ENCODE assay signal across 34 mouse cellular contexts in genomic region chr11:94695508-94695907, GRCm38 (mm10). TPM values are rescaled to one million over a fixed set of nuclear protein-coding genes. Genes with fewer than 3 reads are reported as not detected.
A peak's percentile ranks its signal among the peaks of the same experiment; 100 is the strongest.
DNase-seq lines count a peak whose midpoint lies in the region; ATAC-seq and TF ChIP-seq lines count a peak whose summit lies in the region.
"Had no signal": no experiment of that assay in that cellular context is flagged by ENCODE, and none has a peak within 500 bp of the region (broad histone marks: within the 10 kb centered on the region; RNA-seq: fewer than 3 reads in every experiment).

No protein-coding gene starts in this region.

- no peak for ATAC-seq in kidney, postnatal 0 days (replicated peaks; ENCODE audit: low FRiP score, low read depth)
- ATAC-seq: forebrain, embryonic 14.5 days; forebrain, postnatal 0 days; intestine, embryonic 15.5 days had no signal

- no peaks in the 10 kb centered on the region for H3K36me3 ChIP-seq in kidney, postnatal 0 days (ENCODE audit: insufficient read depth, low read length)
- no peaks in the 10 kb centered on the region for H3K36me3 ChIP-seq in small intestine, adult 2 months (ENCODE audit: control insufficient read depth, insufficient read depth, low read length)
- H3K36me3 ChIP-seq: embryonic facial prominence, embryonic 12.5 days; embryonic facial prominence, embryonic 15.5 days; heart, embryonic 10.5 days; hindbrain, embryonic 12.5 days; hindbrain, embryonic 15.5 days; intestine, embryonic 15.5 days had no signal

- H3K4me3 ChIP-seq in kidney, postnatal 0 days (replicated peaks; ENCODE audit: low read depth, low read length), result no peak overlapping the region
- no peak overlapping the region for H3K4me3 ChIP-seq in small intestine, adult 2 months (ENCODE audit: low read depth, low read length)
- H3K4me3 ChIP-seq: embryonic facial prominence, embryonic 12.5 days; embryonic facial prominence, embryonic 15.5 days; gastrocnemius, adult 2 months; heart, embryonic 10.5 days; hindbrain, embryonic 12.5 days; hindbrain, embryonic 15.5 days; intestine, embryonic 15.5 days had no signal

- no peaks in the 10 kb centered on the region for H3K9me3 ChIP-seq in kidney, postnatal 0 days (replicated peaks; ENCODE audit: low read length)
- H3K9me3 ChIP-seq: embryonic facial prominence, embryonic 12.5 days; embryonic facial prominence, embryonic 15.5 days; heart, embryonic 10.5 days; hindbrain, embryonic 12.5 days; hindbrain, embryonic 15.5 days; intestine, embryonic 15.5 days had no signal

- H3K4me2 ChIP-seq in kidney, postnatal 0 days (ENCODE audit: low read length), result no peak overlapping the region
- H3K4me2 ChIP-seq: embryonic facial prominence, embryonic 12.5 days; embryonic facial prominence, embryonic 15.5 days; hindbrain, embryonic 12.5 days; hindbrain, embryonic 15.5 days; intestine, embryonic 15.5 days had no signal

- TF ChIP-seq POLR2A in small intestine, adult 2 months (IDR thresholded peaks at IDR 0.05; ENCODE audit: low read depth, low read length), result no peak

- H3K4me1 ChIP-seq in kidney, postnatal 0 days (replicated peaks; ENCODE audit: insufficient read depth, low read length), result no peaks in the 10 kb centered on the region
- no peaks in the 10 kb centered on the region for H3K4me1 ChIP-seq in small intestine, adult 2 months (ENCODE audit: control insufficient read depth, insufficient read depth, insufficient read length, low read length)
- H3K4me1 ChIP-seq: embryonic facial prominence, embryonic 12.5 days; embryonic facial prominence, embryonic 15.5 days; hindbrain, embryonic 15.5 days; intestine, embryonic 15.5 days had no signal

- no peak for DNase-seq in kidney, postnatal 0 days (ENCODE audit: low spot score)
- DNase-seq in kidney, postnatal 14 days, result no peak
- DNase-seq in thymus, postnatal 25 days, result peak; percentile 21
- DNase-seq in thymus, postnatal 36 days, result no peak
- peak; percentile 24 for DNase-seq in T-cell, adult 2 months (ENCODE audit: low spot score)
- no peak for DNase-seq in heart, adult 8-10 months (ENCODE audit: low spot score)
- no peak for DNase-seq in adrenal gland, postnatal 36 days
- DNase-seq: adrenal gland, postnatal 10 days; cerebellum, adult 11 months; cerebellum, adult 2 months; cerebellum, adult 9-11 months; cerebellum, postnatal 25 days; forebrain, postnatal 0 days; gastrocnemius, adult 2 months; gastrocnemius, postnatal 25 days; heart, adult 18-20 months had no signal

- H3K9ac ChIP-seq in kidney, postnatal 0 days (ENCODE audit: low read depth, low read length), result no peak overlapping the region
- H3K9ac ChIP-seq: embryonic facial prominence, embryonic 12.5 days; embryonic facial prominence, embryonic 15.5 days; forebrain, postnatal 0 days; hindbrain, embryonic 12.5 days; hindbrain, embryonic 15.5 days; intestine, embryonic 15.5 days had no signal

- no peak for TF ChIP-seq CTCF in kidney, postnatal 0 days (IDR thresholded peaks at IDR 0.05; ENCODE audit: low read depth)
- no peak for TF ChIP-seq CTCF in small intestine, adult 2 months (IDR thresholded peaks at IDR 0.05; ENCODE audit: extremely low read depth, insufficient read length, insufficient replicate concordance, low read depth, low read length)

- H3K27me3 ChIP-seq in kidney, postnatal 0 days (ENCODE audit: insufficient read depth, low read length), result no peaks in the 10 kb centered on the region
- H3K27me3 ChIP-seq in small intestine, adult 2 months (ENCODE audit: control insufficient read depth, insufficient read depth, low read length), result no peaks in the 10 kb centered on the region; the same call in 1 of the 2 replicates
- H3K27me3 ChIP-seq: embryonic facial prominence, embryonic 12.5 days; embryonic facial prominence, embryonic 15.5 days; hindbrain, embryonic 12.5 days; hindbrain, embryonic 15.5 days; intestine, embryonic 15.5 days had no signal

- H3K27ac ChIP-seq in kidney, postnatal 0 days, result 0 out of 2 replicates have a peak overlapping the region, but pooled peaks have one; percentile 0
- H3K27ac ChIP-seq in small intestine, adult 2 months (ENCODE audit: insufficient read depth, low read depth, low read length), result peak overlapping the region; percentile 34
- H3K27ac ChIP-seq: embryonic facial prominence, embryonic 12.5 days; embryonic facial prominence, embryonic 15.5 days; gastrocnemius, adult 2 months; heart, embryonic 10.5 days; hindbrain, embryonic 12.5 days; hindbrain, embryonic 15.5 days; intestine, embryonic 15.5 days had no signal

- WGBS in kidney, postnatal 0 days, result 49% methylated on average over 6 of the region's 6 CpGs
- 68% methylated on average over 6 of the region's 6 CpGs for WGBS in small intestine, adult 2 months

RNA-seq across cellular contexts. Expression of gene Gm11541, which starts 8.8 kb away (rescaled TPM):
- 1.3 and 1.4 TPM in 2 replicates for polyA plus RNA-seq in kidney, postnatal 0 days (2015; fragmentation: Nextera tagmentation; extraction: Ambion mirVana)
- polyA plus RNA-seq in small intestine, adult 2 months (2012; rRNA removed), result not detected in 2 replicates
- not detected for total RNA-seq in heart, adult 8-10 months (2022)
- not detected for total RNA-seq in adrenal gland, postnatal 36 days (2021)
- total RNA-seq: adrenal gland, adult 18-20 months; adrenal gland, postnatal 10 days; common myeloid progenitor, adult 5-6 weeks; forebrain, postnatal 0 days; gastrocnemius, adult 2 months; gastrocnemius, postnatal 25 days; heart, adult 18-20 months; heart, postnatal 25 days; hematopoietic stem cell, adult 5-6 weeks had no signal
- polyA plus RNA-seq: C2C12; cerebellum, adult 2 months; forebrain, embryonic 11.5 days; forebrain, embryonic 14.5 days; forebrain, postnatal 0 days; frontal cortex, adult 2 months; gonadal fat pad, adult 2 months; heart, embryonic 10.5 days; heart, embryonic 14.5 days had no signal

RNA-seq across cellular contexts. Expression of gene Xylt2, which starts 18.2 kb away (rescaled TPM):
- polyA plus RNA-seq in kidney, postnatal 0 days (2015; fragmentation: Nextera tagmentation; extraction: Ambion mirVana), result 18.4 and 21.4 TPM in 2 replicates
- 12.2 and 27.0 TPM in 2 replicates for polyA plus RNA-seq in small intestine, adult 2 months (2012; rRNA removed)
- total RNA-seq in heart, adult 8-10 months (2022), result 10 to 100 TPM in 1 of 4 experiments, 1 to 10 TPM in 3; 5.4 to 10.1 (median 7.3) TPM
- 10 to 100 TPM; 10.6 to 14.2 TPM for total RNA-seq in adrenal gland, postnatal 36 days (2021)

RNA-seq across cellular contexts. Expression of gene Eme1, which starts 41.7 kb away (rescaled TPM):
- 7.9 and 8.1 TPM in 2 replicates for polyA plus RNA-seq in kidney, postnatal 0 days (2015; fragmentation: Nextera tagmentation; extraction: Ambion mirVana)
- 0.85 and 2.8 TPM in 2 replicates for polyA plus RNA-seq in small intestine, adult 2 months (2012; rRNA removed)
- under 1 TPM in 1 of 4 experiments, not detected in 3; 0.44 TPM for total RNA-seq in heart, adult 8-10 months (2022)
- under 1 TPM; 0.72 to 0.99 TPM for total RNA-seq in adrenal gland, postnatal 36 days (2021)
- total RNA-seq: gastrocnemius, adult 2 months had no signal

RNA-seq across cellular contexts. Expression of gene Mrpl27, which starts 41.9 kb away (rescaled TPM):
- 135 and 144 TPM in 2 replicates for polyA plus RNA-seq in kidney, postnatal 0 days (2015; fragmentation: Nextera tagmentation; extraction: Ambion mirVana)
- 25.8 and 45.7 TPM in 2 replicates for polyA plus RNA-seq in small intestine, adult 2 months (2012; rRNA removed)
- total RNA-seq in heart, adult 8-10 months (2022), result 10 to 100 TPM; 59.3 to 66.6 (median 63.0) TPM
- 10 to 100 TPM; 65.6 to 90.4 TPM for total RNA-seq in adrenal gland, postnatal 36 days (2021)

RNA-seq across cellular contexts. Expression of gene Cdc34b, which starts 46.1 kb away (rescaled TPM):
- 0.26 and 0.28 TPM in 2 replicates for polyA plus RNA-seq in kidney, postnatal 0 days (2015; fragmentation: Nextera tagmentation; extraction: Ambion mirVana)
- polyA plus RNA-seq in small intestine, adult 2 months (2012; rRNA removed), result 0.13 TPM in 1 of 2 replicates, not detected in the other
- total RNA-seq in heart, adult 8-10 months (2022), result under 1 TPM; 0.52 to 0.97 (median 0.88) TPM
- under 1 TPM; 0.23 to 0.26 TPM for total RNA-seq in adrenal gland, postnatal 36 days (2021)
- total RNA-seq: forebrain, postnatal 0 days; hematopoietic stem cell, adult 5-6 weeks had no signal
- polyA plus RNA-seq: embryonic facial prominence, embryonic 15.5 days; forebrain, embryonic 11.5 days; forebrain, embryonic 14.5 days; forebrain, postnatal 0 days; heart, embryonic 10.5 days; heart, embryonic 14.5 days; heart, postnatal 0 days; hindbrain, embryonic 15.5 days; intestine, embryonic 15.5 days had no signal

Comparison
In these comparisons a context has a peak if more than half of its experiments do, and no peak if none do; other contexts are left out.
1. DNase-seq: peak in thymus, postnatal 25 days (single experiment) and T-cell, adult 2 months (single experiment); none in kidney, postnatal 0 days (single experiment), kidney, postnatal 14 days (single experiment), thymus, postnatal 36 days (0 of 2), heart, adult 8-10 months (single experiment) and adrenal gland, postnatal 36 days (0 of 2).